In genomic region chr17:27946371-27946770, GRCm38 (mm10) we compare ENCODE assay signal across 11 mouse cellular contexts. TPM values are rescaled to one million over a fixed set of nuclear protein-coding genes. Genes with fewer than 3 reads are reported as not detected.
DNase-seq lines count a peak whose midpoint lies in the region; ATAC-seq and TF ChIP-seq lines count a peak whose summit lies in the region.
"Had no signal": no experiment of that assay in that cellular context is flagged by ENCODE, and none has a peak within 500 bp of the region (broad histone marks: within the 10 kb centered on the region; RNA-seq: fewer than 3 reads in every experiment).

No protein-coding gene starts in this region.

- H3K4me1 ChIP-seq in heart, embryonic 14.5 days (ENCODE audit: control insufficient read depth in 2 of 2, insufficient read depth in 2 of 2, low read length in 2 of 2): peaks cover 12 to 27% of the 10 kb centered on the region in 2 experiments
- H3K4me1 ChIP-seq in lung, postnatal 0 days (ENCODE audit: insufficient read depth, low read depth, low read length): peaks cover 4% of the 10 kb centered on the region; the same call in 1 of the 2 replicates
- peaks cover 29% of the 10 kb centered on the region for H3K4me1 ChIP-seq in limb, embryonic 10.5 days
- peaks cover 16% of the 10 kb centered on the region for H3K4me1 ChIP-seq in stomach, embryonic 15.5 days
- H3K4me1 ChIP-seq in liver, postnatal 0 days (ENCODE audit: insufficient read depth): peaks cover 2% of the 10 kb centered on the region; the same call in 1 of the 2 replicates

- H3K9me3 ChIP-seq in heart, embryonic 14.5 days (ENCODE audit: control insufficient read depth, low read length): no peaks in the 10 kb centered on the region
- H3K9me3 ChIP-seq in lung, postnatal 0 days (ENCODE audit: low read length): no peaks in the 10 kb centered on the region
- H3K9me3 ChIP-seq in limb, embryonic 10.5 days (replicated peaks): no peaks in the 10 kb centered on the region
- H3K9me3 ChIP-seq in stomach, embryonic 15.5 days: no peaks in the 10 kb centered on the region
- H3K9me3 ChIP-seq in liver, postnatal 0 days (ENCODE audit: low read length): no peaks in the 10 kb centered on the region
- H3K9me3 ChIP-seq: neural tube, embryonic 12.5 days had no signal

- 75% methylated on average over 8 of the region's 8 CpGs for WGBS in heart, embryonic 14.5 days
- whole genome bisulfite sequencing in lung, postnatal 0 days: 69% methylated on average over 8 of the region's 8 CpGs
- WGBS in limb, embryonic 10.5 days: 86% methylated on average over 8 of the region's 8 CpGs
- WGBS in stomach, embryonic 15.5 days: 77% methylated on average over 8 of the region's 8 CpGs
- 87% methylated on average over 8 of the region's 8 CpGs for WGBS in liver, postnatal 0 days (ENCODE audit: insufficient replicate concordance)

- H3K27ac ChIP-seq in heart, embryonic 14.5 days (replicated peaks in 1 of 2; ENCODE audit: control insufficient read depth in 1 of 2, insufficient read depth in 1 of 2, low read depth in 2 of 2, low read length in 2 of 2): peak overlapping the region; percentile 42 to 71
- H3K27ac ChIP-seq in lung, postnatal 0 days (ENCODE audit: low read length): peak overlapping the region; percentile 83
- H3K27ac ChIP-seq in limb, embryonic 10.5 days: peak overlapping the region; percentile 68
- peak overlapping the region; percentile 77 for H3K27ac ChIP-seq in stomach, embryonic 15.5 days
- H3K27ac ChIP-seq in liver, postnatal 0 days (ENCODE audit: low read depth): no peak overlapping the region

- TF ChIP-seq CTCF in lung, postnatal 0 days (IDR thresholded peaks at IDR 0.05): no peak
- TF ChIP-seq CTCF in liver, postnatal 0 days (IDR thresholded peaks at IDR 0.05; ENCODE audit: low read depth): no peak

- DNase-seq in heart, postnatal 14 days: no peak
- peak; percentile 59 for DNase-seq in lung, postnatal 0 days (ENCODE audit: low spot score)
- no peak for DNase-seq in lung, postnatal 4 days
- DNase-seq in limb, embryonic 10.5 days (ENCODE audit: low spot score): no peak
- no peak for DNase-seq in liver, postnatal 0 days
- no peak for DNase-seq in testis, postnatal 10 days (ENCODE audit: low spot score)
- DNase-seq: thymus, adult 2 months had no signal

- H3K4me2 ChIP-seq in heart, embryonic 14.5 days (ENCODE audit: low read length): no peak overlapping the region
- H3K4me2 ChIP-seq in lung, postnatal 0 days (replicated peaks; ENCODE audit: low read depth, low read length): no peak overlapping the region
- H3K4me2 ChIP-seq in stomach, embryonic 15.5 days: no peak overlapping the region
- no peak overlapping the region for H3K4me2 ChIP-seq in liver, postnatal 0 days (ENCODE audit: low read depth, low read length)
- H3K4me2 ChIP-seq: neural tube, embryonic 12.5 days had no signal

- no peak for TF ChIP-seq EP300 in lung, postnatal 0 days (IDR thresholded peaks at IDR 0.05)
- TF ChIP-seq EP300 in liver, postnatal 0 days (IDR thresholded peaks at IDR 0.05; ENCODE audit: low read depth): no peak

- H3K4me3 ChIP-seq in heart, embryonic 14.5 days (ENCODE audit: control insufficient read depth in 1 of 2, insufficient read depth in 1 of 2, low read depth in 1 of 2, low read length in 2 of 2): no peak overlapping the region
- no peak overlapping the region for H3K4me3 ChIP-seq in lung, postnatal 0 days (ENCODE audit: low read depth, low read length)
- no peak overlapping the region for H3K4me3 ChIP-seq in limb, embryonic 10.5 days
- no peak overlapping the region for H3K4me3 ChIP-seq in stomach, embryonic 15.5 days (replicated peaks)
- no peak overlapping the region for H3K4me3 ChIP-seq in liver, postnatal 0 days (ENCODE audit: low read depth, low read length)
- H3K4me3 ChIP-seq: neural tube, embryonic 12.5 days had no signal

- intact Hi-C loops in heart, postnatal 14 days (cut with DNase I): no loop called here

- no peaks in the 10 kb centered on the region for H3K27me3 ChIP-seq in heart, embryonic 14.5 days (ENCODE audit: control insufficient read depth, insufficient read depth, low read length)
- H3K27me3 ChIP-seq in lung, postnatal 0 days (replicated peaks; ENCODE audit: insufficient read depth, low read length): no peaks in the 10 kb centered on the region
- H3K27me3 ChIP-seq in limb, embryonic 10.5 days (ENCODE audit: low read depth, poor library complexity, severe bottlenecking): no peaks in the 10 kb centered on the region
- no peaks in the 10 kb centered on the region for H3K27me3 ChIP-seq in stomach, embryonic 15.5 days (replicated peaks)
- H3K27me3 ChIP-seq in liver, postnatal 0 days (ENCODE audit: insufficient read depth, low read length): no peaks in the 10 kb centered on the region
- H3K27me3 ChIP-seq: CH12.LX; neural tube, embryonic 12.5 days had no signal

- H3K9ac ChIP-seq in heart, embryonic 14.5 days (ENCODE audit: low read length): no peak overlapping the region
- H3K9ac ChIP-seq in lung, postnatal 0 days (replicated peaks; ENCODE audit: low read depth): no peak overlapping the region
- H3K9ac ChIP-seq in stomach, embryonic 15.5 days: no peak overlapping the region
- H3K9ac ChIP-seq in liver, postnatal 0 days (replicated peaks): no peak overlapping the region
- H3K9ac ChIP-seq: neural tube, embryonic 12.5 days had no signal

- no peaks in the 10 kb centered on the region for H3K36me3 ChIP-seq in heart, embryonic 14.5 days (ENCODE audit: control insufficient read depth, insufficient read depth, low read length)
- no peaks in the 10 kb centered on the region for H3K36me3 ChIP-seq in lung, postnatal 0 days (ENCODE audit: insufficient read depth, low read length)
- H3K36me3 ChIP-seq in limb, embryonic 10.5 days: no peaks in the 10 kb centered on the region
- no peaks in the 10 kb centered on the region for H3K36me3 ChIP-seq in stomach, embryonic 15.5 days
- no peaks in the 10 kb centered on the region for H3K36me3 ChIP-seq in liver, postnatal 0 days (replicated peaks; ENCODE audit: insufficient read depth, low read length)
- H3K36me3 ChIP-seq: neural tube, embryonic 12.5 days had no signal

- no peak for ATAC-seq in heart, embryonic 14.5 days (ENCODE audit: insufficient number of reproducible peaks, insufficient read depth, low FRiP score, low read depth)
- peak; percentile 29 for ATAC-seq in lung, postnatal 0 days
- ATAC-seq in stomach, embryonic 15.5 days (ENCODE audit: insufficient read depth, low FRiP score, low read depth): no peak
- ATAC-seq in liver, postnatal 0 days: no peak

RNA-seq across cellular contexts. Expression of gene Taf11, which starts 36.7 kb away (rescaled TPM):
- 45.2 and 47.1 TPM in 2 replicates for polyA plus RNA-seq in heart, embryonic 14.5 days (2014; fragmentation: Nextera tagmentation; extraction: Ambion mirVana)
- 10 to 100 TPM; 21.6 to 23.7 TPM for total RNA-seq in heart, postnatal 14 days (2021)
- polyA plus RNA-seq in lung, postnatal 0 days (2015; fragmentation: Nextera tagmentation; extraction: Ambion mirVana): 40.1 and 42.1 TPM in 2 replicates
- 92.8 and 93.9 TPM in 2 replicates for polyA plus RNA-seq in limb, embryonic 10.5 days (2016; fragmentation: Nextera tagmentation; extraction: Ambion mirVana)
- polyA plus RNA-seq in stomach, embryonic 15.5 days (2015; fragmentation: Nextera tagmentation; extraction: Ambion mirVana): 56.3 and 62.4 TPM in 2 replicates
- 17.4 and 17.8 TPM in 2 replicates for polyA plus RNA-seq in liver, postnatal 0 days (2015; fragmentation: Nextera tagmentation; extraction: Ambion mirVana)

RNA-seq across cellular contexts. Expression of gene Anks1, which starts 37.3 kb away (rescaled TPM):
- 8.2 and 11.8 TPM in 2 replicates for polyA plus RNA-seq in heart, embryonic 14.5 days (2014; fragmentation: Nextera tagmentation; extraction: Ambion mirVana)
- total RNA-seq in heart, postnatal 14 days (2021): 10 to 100 TPM; 75.5 to 79.3 TPM
- polyA plus RNA-seq in lung, postnatal 0 days (2015; fragmentation: Nextera tagmentation; extraction: Ambion mirVana): 25.4 and 25.5 TPM in 2 replicates
- 13.3 and 15.5 TPM in 2 replicates for polyA plus RNA-seq in limb, embryonic 10.5 days (2016; fragmentation: Nextera tagmentation; extraction: Ambion mirVana)
- polyA plus RNA-seq in stomach, embryonic 15.5 days (2015; fragmentation: Nextera tagmentation; extraction: Ambion mirVana): 14.9 and 18.4 TPM in 2 replicates
- polyA plus RNA-seq in liver, postnatal 0 days (2015; fragmentation: Nextera tagmentation; extraction: Ambion mirVana): 2.3 and 3.0 TPM in 2 replicates
